Mouse (Mus musculus): ENCODE data around the gene Spata7. TPM values are rescaled to one million over a fixed set of nuclear protein-coding genes. Genes with fewer than 3 reads are reported as not detected.

The Spata7 gene
- 24.5 and 28.3 TPM in 2 replicates for polyA plus RNA-seq (2014; fragmentation: Nextera tagmentation; extraction: Ambion mirVana)

DNA sequence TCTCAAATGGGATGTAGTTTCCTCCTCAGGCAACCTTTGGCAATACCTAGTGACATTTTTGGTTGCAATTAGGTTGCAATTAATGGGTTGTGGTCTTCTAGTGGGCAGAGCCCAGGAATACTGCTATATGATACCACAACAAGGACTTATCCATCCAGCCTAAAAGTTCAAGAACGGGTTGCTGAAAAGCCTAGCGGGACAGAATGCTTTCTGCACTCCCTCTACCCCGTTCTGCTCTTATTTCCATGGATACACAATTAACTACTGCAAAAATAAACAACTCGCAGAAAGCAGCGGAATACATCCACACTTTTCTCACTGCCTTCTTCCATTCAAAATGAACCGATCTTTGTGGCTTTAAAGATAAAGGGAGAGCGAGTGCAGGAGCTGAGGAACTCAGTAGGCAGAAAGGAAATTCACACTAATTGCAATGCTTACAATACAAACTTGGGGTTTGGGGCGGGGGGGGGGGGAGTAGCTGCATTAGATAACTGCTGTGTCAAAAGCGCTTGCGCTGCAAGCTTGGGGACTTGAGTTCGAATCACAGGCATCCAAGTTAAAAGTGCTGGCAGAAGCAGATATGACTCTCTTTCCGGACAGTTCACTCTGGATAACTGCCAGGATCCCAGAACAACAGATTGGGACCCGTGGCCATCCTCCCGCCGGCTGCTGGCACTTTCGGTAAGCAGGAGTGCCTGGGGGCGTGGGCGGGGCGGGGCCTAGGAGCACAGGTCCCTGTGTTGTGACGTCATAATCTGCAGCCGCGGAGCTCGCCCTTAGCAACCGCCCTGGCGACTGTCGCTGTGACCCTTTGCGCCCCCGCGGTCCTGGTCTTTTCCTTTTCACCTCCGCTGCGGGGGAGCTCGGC lies at the start of gene Spata7:
TSS of gene Spata7 (plus strand) at position 766 of the 868 bp plus-strand sequence.
- Histone ChIP-seq H3K4me1 (ENCODE audit: control insufficient read depth, insufficient read depth, low read length) (no peaks in the 10 kb centered on the region), H3K4me2 (ENCODE audit: low read length) (peak within 1 kb of the TSS; percentile 53), H3K9ac (ENCODE audit: low read length) (peak within 1 kb of the TSS; percentile 82), H3K4me3 (ENCODE audit: low read depth, low read length) (peak within 1 kb of the TSS; percentile 72), H3K9me3 (replicated peaks; ENCODE audit: control insufficient read depth, low read length) (peaks cover 3% of the 10 kb centered on the region; the same call in 1 of the 2 replicates), H3K27ac (ENCODE audit: low read depth, low read length) (peak within 1 kb of the TSS; percentile 41; the same call in 1 of the 2 replicates), H3K27me3 (replicated peaks; ENCODE audit: control insufficient read depth, insufficient read depth, low read length) (no peaks in the 10 kb centered on the region), H3K36me3 (ENCODE audit: control insufficient read depth, insufficient read depth, low read length) (peaks cover 4% of the 10 kb centered on the region; the same call in 1 of the 2 replicates)
- DNase-seq (ENCODE audit: low spot score) (peak; percentile 91), ATAC-seq (peak; percentile 96)
- WGBS: 2% methylated on average over 32 of the region's 32 CpGs

DNA sequence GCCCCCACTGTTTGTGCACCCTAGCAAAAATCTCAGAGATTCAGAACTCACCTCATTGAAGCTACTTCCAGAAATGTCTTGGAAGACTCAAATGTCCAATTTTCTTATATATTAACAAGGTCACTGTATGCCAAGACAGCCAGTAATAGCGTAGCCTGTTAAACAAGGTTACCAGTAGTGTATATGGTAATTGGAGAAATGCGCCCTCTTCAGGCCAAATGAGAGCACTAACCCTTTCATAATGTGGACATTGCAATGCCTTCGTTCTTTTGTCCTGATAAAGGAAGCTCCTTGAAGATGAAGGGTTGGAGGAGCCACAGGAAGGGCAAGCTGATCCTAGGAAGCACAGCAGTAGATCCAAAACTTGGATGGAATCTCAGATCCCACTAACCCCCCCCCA lies 42.7 kb upstream of the Spata7 start:
- ATAC-seq: no peak; the same call in 1 of the 2 replicates
- DNase-seq (ENCODE audit: low spot score): peak; percentile 55
- WGBS: 33% methylated on average over 3 of the region's 3 CpGs

DNA sequence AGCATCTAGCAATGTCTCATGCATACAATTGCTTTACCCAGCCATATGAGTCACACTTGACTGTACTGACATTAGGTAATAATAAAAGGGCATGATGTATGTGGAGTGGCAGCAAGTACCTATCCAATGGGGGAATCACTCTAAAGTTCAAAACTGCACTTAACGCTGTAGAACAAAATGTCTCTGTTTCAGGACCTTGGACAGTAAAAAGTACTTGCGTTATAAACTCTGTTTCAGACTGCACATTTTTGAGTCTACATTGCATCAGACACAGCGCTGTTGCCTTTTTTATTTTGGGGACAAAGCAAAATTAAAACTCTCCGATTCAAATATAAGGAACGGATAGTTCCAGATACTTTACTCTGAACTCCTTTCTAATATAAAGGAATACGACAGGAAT lies 39.4 kb upstream of the Spata7 start:
- H3K27ac ChIP-seq (ENCODE audit: low read depth, low read length): no peak overlapping the region
- H3K36me3 ChIP-seq (ENCODE audit: control insufficient read depth, insufficient read depth, low read length): no peaks in the 10 kb centered on the region
- no peak overlapping the region for H3K9ac ChIP-seq (ENCODE audit: low read length)
- H3K27me3 ChIP-seq (replicated peaks; ENCODE audit: control insufficient read depth, insufficient read depth, low read length): no peaks in the 10 kb centered on the region
- WGBS: 73% methylated on average over 6 of the region's 6 CpGs
- DNase-seq (ENCODE audit: low spot score): no peak
- no peak overlapping the region for H3K4me2 ChIP-seq (ENCODE audit: low read length)
- ATAC-seq: no peak
- H3K4me1 ChIP-seq (ENCODE audit: control insufficient read depth, insufficient read depth, low read length): no peaks in the 10 kb centered on the region
- H3K9me3 ChIP-seq (replicated peaks; ENCODE audit: control insufficient read depth, low read length): no peaks in the 10 kb centered on the region
- H3K4me3 ChIP-seq (ENCODE audit: low read depth, low read length): no peak overlapping the region

More for the DNA sequence above, 42.7 kb upstream of the Spata7 start:
- Histone ChIP-seq H3K4me2 (ENCODE audit: low read length) (no peak overlapping the region), H3K27me3 (replicated peaks; ENCODE audit: control insufficient read depth, insufficient read depth, low read length) (no peaks in the 10 kb centered on the region), H3K9me3 (replicated peaks; ENCODE audit: control insufficient read depth, low read length) (no peaks in the 10 kb centered on the region), H3K4me3 (ENCODE audit: low read depth, low read length) (no peak overlapping the region), H3K36me3 (ENCODE audit: control insufficient read depth, insufficient read depth, low read length) (no peaks in the 10 kb centered on the region), H3K4me1 (ENCODE audit: control insufficient read depth, insufficient read depth, low read length) (no peaks in the 10 kb centered on the region), H3K9ac (ENCODE audit: low read length) (no peak overlapping the region), H3K27ac (ENCODE audit: low read depth, low read length) (no peak overlapping the region)

DNA sequence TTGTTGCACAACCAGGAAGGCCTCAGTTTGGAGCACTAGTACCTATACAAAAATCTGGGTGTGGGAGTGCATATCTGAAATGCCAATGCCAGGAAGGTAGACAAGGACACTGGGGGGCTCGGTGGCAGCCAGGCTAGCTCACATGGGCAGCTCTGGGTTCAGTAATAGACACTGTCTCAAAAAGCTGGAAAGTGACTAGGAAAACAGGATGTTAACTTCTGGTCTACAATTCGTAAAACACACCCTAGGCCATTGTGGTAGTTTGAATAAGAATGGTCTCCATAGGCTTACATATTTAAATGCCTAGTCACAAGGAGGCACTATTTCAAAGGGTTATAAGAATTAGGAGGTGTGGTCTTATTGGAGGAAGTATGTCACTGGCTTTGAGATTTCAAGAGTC lies 36.9 kb upstream of the Spata7 start:
- no peaks in the 10 kb centered on the region for H3K36me3 ChIP-seq (ENCODE audit: control insufficient read depth, insufficient read depth, low read length)
- H3K4me1 ChIP-seq (ENCODE audit: control insufficient read depth, insufficient read depth, low read length): no peaks in the 10 kb centered on the region
- no peak overlapping the region for H3K27ac ChIP-seq (ENCODE audit: low read depth, low read length)
- 91% methylated on average over 2 of the region's 2 CpGs for WGBS
- H3K9me3 ChIP-seq (replicated peaks; ENCODE audit: control insufficient read depth, low read length): no peaks in the 10 kb centered on the region
- H3K27me3 ChIP-seq (replicated peaks; ENCODE audit: control insufficient read depth, insufficient read depth, low read length): no peaks in the 10 kb centered on the region
- DNase-seq (ENCODE audit: low spot score): no peak
- H3K9ac ChIP-seq (ENCODE audit: low read length): no peak overlapping the region
- H3K4me2 ChIP-seq (ENCODE audit: low read length): no peak overlapping the region
- no peak for ATAC-seq
- no peak overlapping the region for H3K4me3 ChIP-seq (ENCODE audit: low read depth, low read length)

DNA sequence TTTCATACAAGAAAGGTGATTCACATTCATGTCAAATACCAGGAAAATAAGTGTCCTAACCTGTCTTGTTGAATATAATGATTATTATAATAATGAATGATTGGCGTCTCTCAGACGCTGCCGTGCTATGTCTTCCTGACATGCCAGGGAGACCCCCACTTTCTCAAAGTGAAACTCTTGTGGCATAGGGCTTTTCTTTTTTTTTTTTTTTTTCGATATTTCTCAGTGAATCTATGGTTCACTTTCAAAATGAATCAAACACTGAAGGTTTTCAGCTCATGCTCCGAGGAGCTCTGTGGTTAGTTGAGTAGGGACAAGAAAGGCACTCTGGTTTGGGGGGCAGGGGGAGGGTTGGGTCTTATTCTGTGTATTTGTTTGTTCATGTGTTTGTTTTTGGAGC lies 27.1 kb upstream of the Spata7 start:
- WGBS: 88% methylated on average over 5 of the region's 5 CpGs
- peaks cover 4% of the 10 kb centered on the region; the same call in 1 of the 2 replicates for H3K9me3 ChIP-seq (replicated peaks; ENCODE audit: control insufficient read depth, low read length)
- ATAC-seq (no peak), DNase-seq (ENCODE audit: low spot score) (no peak)
- no peak overlapping the region for H3K4me3 ChIP-seq (ENCODE audit: low read depth, low read length)
- H3K4me1 ChIP-seq (ENCODE audit: control insufficient read depth, insufficient read depth, low read length): no peaks in the 10 kb centered on the region
- no peaks in the 10 kb centered on the region for H3K27me3 ChIP-seq (replicated peaks; ENCODE audit: control insufficient read depth, insufficient read depth, low read length)
- no peak overlapping the region for H3K4me2 ChIP-seq (ENCODE audit: low read length)
- H3K9ac ChIP-seq (ENCODE audit: low read length): no peak overlapping the region
- H3K27ac ChIP-seq (ENCODE audit: low read depth, low read length): no peak overlapping the region
- H3K36me3 ChIP-seq (ENCODE audit: control insufficient read depth, insufficient read depth, low read length): no peaks in the 10 kb centered on the region

DNA sequence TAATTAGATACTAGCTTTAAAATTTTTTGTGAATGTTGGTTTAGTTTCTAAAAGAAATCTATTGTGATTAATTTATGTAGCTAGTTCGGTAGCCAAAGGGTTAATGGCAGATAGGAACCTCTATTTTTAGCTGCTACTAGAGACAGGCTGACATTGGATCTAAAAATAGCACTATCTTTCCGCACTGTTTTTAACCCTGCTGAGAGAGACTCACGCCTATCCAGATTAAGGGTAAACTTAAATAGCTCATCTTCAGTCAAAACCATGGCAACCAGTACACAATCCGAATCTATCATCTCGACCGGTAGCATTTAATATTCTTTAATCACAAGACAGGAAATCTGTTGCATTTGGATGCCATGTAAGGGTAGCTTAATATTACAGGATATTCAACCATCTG lies 25.8 kb upstream of the Spata7 start:
- 52% methylated on average over 6 of the region's 6 CpGs for WGBS
- Histone ChIP-seq H3K27ac (ENCODE audit: low read depth, low read length) (no peak overlapping the region), H3K4me3 (ENCODE audit: low read depth, low read length) (no peak overlapping the region), H3K4me1 (ENCODE audit: control insufficient read depth, insufficient read depth, low read length) (no peaks in the 10 kb centered on the region), H3K27me3 (replicated peaks; ENCODE audit: control insufficient read depth, insufficient read depth, low read length) (no peaks in the 10 kb centered on the region), H3K36me3 (ENCODE audit: control insufficient read depth, insufficient read depth, low read length) (no peaks in the 10 kb centered on the region), H3K4me2 (ENCODE audit: low read length) (no peak overlapping the region), H3K9me3 (replicated peaks; ENCODE audit: control insufficient read depth, low read length) (peaks cover 4% of the 10 kb centered on the region; the same call in 1 of the 2 replicates), H3K9ac (ENCODE audit: low read length) (no peak overlapping the region)
- peak; percentile 83; the same call in 1 of the 2 replicates for ATAC-seq
- DNase-seq (ENCODE audit: low spot score): peak; percentile 82

DNA sequence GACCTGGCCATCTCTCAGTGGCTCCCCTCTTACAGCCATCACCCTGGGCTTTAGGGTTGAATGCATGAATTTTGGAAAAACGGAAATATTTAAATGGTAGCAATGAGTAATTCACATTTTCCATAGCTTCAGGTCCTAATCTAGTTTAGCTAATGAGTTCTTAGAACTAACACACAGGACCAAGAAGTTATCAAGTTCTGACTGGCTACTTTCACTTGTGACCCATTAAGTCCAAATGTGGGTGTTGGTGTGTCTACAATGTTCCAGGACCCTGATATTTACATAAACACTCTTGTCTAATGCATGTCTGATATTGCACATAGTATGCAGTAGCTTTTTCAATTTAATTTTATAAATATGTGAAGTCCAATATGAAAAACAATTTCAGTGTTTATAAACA lies 22.7 kb upstream of the Spata7 start:
- Histone ChIP-seq H3K9me3 (replicated peaks; ENCODE audit: control insufficient read depth, low read length) (no peaks in the 10 kb centered on the region), H3K4me1 (ENCODE audit: control insufficient read depth, insufficient read depth, low read length) (no peaks in the 10 kb centered on the region), H3K27ac (ENCODE audit: low read depth, low read length) (no peak overlapping the region), H3K36me3 (ENCODE audit: control insufficient read depth, insufficient read depth, low read length) (no peaks in the 10 kb centered on the region), H3K27me3 (replicated peaks; ENCODE audit: control insufficient read depth, insufficient read depth, low read length) (no peaks in the 10 kb centered on the region), H3K4me2 (ENCODE audit: low read length) (no peak overlapping the region), H3K9ac (ENCODE audit: low read length) (no peak overlapping the region), H3K4me3 (ENCODE audit: low read depth, low read length) (no peak overlapping the region)
- WGBS: 74% methylated on average over 1 of the region's 1 CpGs
- ATAC-seq (no peak), DNase-seq (ENCODE audit: low spot score) (no peak)

DNA sequence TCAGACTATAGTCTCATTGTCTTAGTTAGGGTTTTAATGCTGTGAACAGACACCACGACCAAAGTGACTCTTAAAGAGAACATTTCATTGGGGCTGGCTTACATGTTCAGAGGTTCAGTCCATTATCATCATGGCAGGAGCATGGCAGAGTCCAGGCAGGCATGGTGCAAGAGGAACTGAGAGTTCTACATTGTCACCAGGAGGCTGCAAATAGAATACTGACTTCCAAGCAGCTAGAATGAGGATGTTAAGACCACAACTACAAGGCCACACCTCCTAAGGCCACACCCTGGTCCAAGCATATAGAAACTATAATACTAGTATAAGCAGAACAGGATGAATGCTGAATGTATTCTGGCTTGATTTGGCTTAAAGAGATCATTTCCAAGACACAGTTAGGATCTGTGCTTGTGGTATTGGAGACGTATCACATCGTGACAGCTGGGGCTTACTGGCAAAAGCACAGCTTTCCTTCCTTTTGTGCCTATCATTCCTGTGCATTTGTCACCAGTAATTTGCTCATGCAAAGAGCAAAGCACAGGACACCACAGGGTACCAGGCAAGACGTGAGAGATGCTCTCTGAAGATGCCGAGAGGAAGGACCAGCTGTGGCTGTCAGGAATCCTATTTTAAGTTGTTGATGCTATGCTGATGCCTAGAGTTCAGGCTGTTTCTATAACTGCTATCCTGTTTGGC lies 21.2 kb upstream of the Spata7 start:
- no peaks in the 10 kb centered on the region for H3K36me3 ChIP-seq (ENCODE audit: control insufficient read depth, insufficient read depth, low read length)
- no peak overlapping the region for H3K4me3 ChIP-seq (ENCODE audit: low read depth, low read length)
- H3K4me1 ChIP-seq (ENCODE audit: control insufficient read depth, insufficient read depth, low read length): no peaks in the 10 kb centered on the region
- H3K27ac ChIP-seq (ENCODE audit: low read depth, low read length): no peak overlapping the region
- WGBS: 65% methylated on average over 5 of the region's 5 CpGs
- DNase-seq (ENCODE audit: low spot score): peak; percentile 14
- H3K4me2 ChIP-seq (ENCODE audit: low read length): no peak overlapping the region
- no peaks in the 10 kb centered on the region for H3K27me3 ChIP-seq (replicated peaks; ENCODE audit: control insufficient read depth, insufficient read depth, low read length)
- ATAC-seq: no peak
- no peaks in the 10 kb centered on the region for H3K9me3 ChIP-seq (replicated peaks; ENCODE audit: control insufficient read depth, low read length)
- H3K9ac ChIP-seq (ENCODE audit: low read length): no peak overlapping the region

DNA sequence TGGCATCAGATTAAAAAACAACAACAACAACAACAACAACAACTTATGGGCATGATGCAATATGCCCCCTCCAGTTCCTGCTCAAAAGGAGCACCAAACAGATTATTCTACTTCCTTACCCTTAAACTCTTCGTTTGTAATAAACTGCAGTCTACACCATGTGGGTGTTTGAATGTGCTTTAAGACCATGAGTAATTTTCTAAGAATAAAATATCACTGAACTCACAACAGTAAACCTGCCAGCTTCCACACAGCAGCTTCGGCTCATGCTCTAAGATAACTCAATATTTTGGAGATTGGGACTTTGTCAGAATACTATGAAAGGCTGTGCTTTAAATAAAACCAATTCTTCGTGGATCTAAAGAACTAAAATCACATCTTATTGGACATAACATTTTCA lies 17.6 kb upstream of the Spata7 start:
- no peaks in the 10 kb centered on the region for H3K9me3 ChIP-seq (replicated peaks; ENCODE audit: control insufficient read depth, low read length)
- H3K9ac ChIP-seq (ENCODE audit: low read length): no peak overlapping the region
- ATAC-seq (no peak), DNase-seq (ENCODE audit: low spot score) (no peak)
- no peak overlapping the region for H3K4me3 ChIP-seq (ENCODE audit: low read depth, low read length)
- H3K4me2 ChIP-seq (ENCODE audit: low read length): no peak overlapping the region
- no peaks in the 10 kb centered on the region for H3K4me1 ChIP-seq (ENCODE audit: control insufficient read depth, insufficient read depth, low read length)
- no peaks in the 10 kb centered on the region for H3K36me3 ChIP-seq (ENCODE audit: control insufficient read depth, insufficient read depth, low read length)
- WGBS: 76% methylated on average over 3 of the region's 3 CpGs
- H3K27me3 ChIP-seq (replicated peaks; ENCODE audit: control insufficient read depth, insufficient read depth, low read length): no peaks in the 10 kb centered on the region
- H3K27ac ChIP-seq (ENCODE audit: low read depth, low read length): no peak overlapping the region

Data from forebrain, embryonic 14.5 days (tissue).